Mouse (Mus musculus) urinary bladder, adult 2 months (tissue): ENCODE data around the gene Actr5. TPM values are rescaled to one million over a fixed set of nuclear protein-coding genes. Genes with fewer than 3 reads are reported as not detected.

ENCODE experiments used
- DNase-seq: peaks from one replicate; pipeline ENCODE4 v3.0.0; 2022; ENCODE audit warnings: low spot score
- polyA plus RNA-seq: library from polyadenylated mRNA; depleted of rRNA; stranded (reverse); fragments of >200 nt; gene quantifications from 2 replicates; pipeline ENCODE4 v1.2.3, GENCODE M21; 2012

The Actr5 gene
- polyA plus RNA-seq, 1 experiment = 6.6 TPM

DNA sequence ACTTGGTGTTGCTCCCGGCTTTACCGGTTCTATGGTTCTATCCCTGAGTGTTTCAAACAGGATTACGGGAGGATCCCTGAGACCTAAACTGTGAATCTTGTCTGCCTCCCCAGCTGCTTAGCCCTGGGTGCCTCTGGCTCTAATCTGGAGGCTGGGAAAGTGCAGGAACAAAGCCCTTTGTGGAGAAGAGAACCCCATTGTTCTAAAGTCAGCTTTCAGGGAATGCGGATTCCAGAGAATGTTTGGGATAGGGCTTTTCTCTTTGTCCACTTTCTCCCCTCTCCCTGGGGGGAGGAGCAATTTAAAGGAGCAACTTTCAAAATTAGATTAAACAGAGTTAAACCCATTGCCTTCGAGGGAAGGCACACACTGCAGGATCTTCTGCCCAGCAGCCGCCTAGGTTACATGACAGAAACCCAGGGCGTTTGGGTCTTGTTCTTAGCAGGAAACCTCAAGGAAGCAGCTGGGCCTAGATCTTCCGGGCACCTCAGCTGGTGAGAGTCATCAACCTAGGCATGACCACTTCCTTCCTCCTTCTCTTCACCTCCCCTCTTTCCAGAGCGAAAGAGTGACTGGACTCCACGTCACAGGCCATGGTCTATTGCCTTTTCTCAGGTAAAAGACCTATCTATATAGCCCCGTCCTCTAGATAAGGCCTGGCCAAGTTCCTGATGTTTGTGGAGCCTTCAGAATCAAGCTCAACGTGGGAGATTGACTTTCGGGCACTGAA lies 41.5 kb downstream of the Actr5 start:
- DNase-seq = no peak

DNA sequence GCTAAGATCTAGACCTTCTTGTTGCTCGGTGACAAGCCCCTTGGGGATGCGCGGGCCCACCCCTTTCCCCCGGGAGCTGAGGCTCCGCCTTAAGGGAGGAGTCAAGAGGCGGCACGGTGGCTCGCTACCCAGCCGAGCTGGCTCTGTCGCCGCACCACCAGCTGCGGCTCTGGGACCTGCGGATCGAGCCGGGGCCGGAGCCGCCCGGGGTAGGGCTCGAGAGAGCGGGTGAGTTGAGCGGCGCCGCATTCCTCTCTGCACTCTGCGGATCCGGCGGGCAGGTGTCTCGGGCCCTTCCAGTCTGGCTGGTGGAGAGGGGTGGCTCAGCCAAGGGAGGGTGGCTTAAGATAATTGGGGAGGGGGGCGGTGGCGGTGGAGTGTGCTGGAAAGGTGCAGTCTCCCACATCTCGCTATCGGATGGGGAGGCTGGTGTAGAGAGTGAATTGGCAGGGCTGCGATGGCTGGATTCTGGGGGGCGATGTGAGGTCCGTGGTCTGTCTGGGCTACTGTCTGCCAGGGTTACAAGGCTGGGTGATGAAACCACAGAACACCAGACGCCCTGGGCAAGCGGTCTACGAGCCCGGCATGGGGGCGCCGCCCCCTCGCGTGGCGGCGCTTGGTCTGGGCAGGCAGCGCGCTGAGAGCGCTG lies 42.5 kb downstream of the Actr5 start:
- no peak for DNase-seq

DNA sequence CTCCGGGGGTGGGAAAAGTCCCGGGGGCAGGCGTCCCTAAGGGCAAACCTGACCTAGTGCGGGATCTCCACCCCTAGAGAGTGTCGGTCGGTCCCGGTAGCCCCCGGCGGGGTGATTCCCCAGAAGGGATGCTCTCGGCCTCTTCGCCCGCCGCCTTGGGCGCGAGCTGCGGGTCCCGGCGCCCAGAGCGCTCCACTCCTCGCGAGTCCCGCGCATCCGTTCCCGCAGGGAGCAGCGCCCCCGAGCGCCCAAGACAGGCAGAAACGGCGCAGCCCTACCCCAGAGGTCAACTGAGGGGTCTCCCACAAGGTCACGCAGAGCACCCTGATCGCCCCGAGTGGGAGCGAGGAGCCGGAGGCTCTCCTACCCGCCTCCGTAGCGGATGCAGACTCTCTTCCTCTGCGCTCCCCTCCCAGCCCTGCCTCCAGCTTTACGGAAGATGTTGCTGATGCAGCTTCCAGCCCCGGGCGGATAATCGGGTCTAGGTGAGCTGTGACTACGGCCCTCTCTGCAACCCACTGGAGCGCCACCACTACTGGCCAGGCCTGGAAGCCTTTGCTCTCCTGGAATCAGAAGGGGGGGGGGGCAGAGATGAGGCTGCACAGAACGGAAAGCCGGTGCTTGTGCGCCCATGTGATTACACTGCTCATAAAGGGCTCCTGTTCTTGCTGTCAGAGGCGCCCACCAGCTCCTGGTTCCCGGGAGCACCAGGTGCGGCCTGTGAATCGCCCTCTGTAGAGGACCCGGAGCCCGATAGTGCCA lies 43.2 kb downstream of the Actr5 start:
- no peak for DNase-seq

DNA sequence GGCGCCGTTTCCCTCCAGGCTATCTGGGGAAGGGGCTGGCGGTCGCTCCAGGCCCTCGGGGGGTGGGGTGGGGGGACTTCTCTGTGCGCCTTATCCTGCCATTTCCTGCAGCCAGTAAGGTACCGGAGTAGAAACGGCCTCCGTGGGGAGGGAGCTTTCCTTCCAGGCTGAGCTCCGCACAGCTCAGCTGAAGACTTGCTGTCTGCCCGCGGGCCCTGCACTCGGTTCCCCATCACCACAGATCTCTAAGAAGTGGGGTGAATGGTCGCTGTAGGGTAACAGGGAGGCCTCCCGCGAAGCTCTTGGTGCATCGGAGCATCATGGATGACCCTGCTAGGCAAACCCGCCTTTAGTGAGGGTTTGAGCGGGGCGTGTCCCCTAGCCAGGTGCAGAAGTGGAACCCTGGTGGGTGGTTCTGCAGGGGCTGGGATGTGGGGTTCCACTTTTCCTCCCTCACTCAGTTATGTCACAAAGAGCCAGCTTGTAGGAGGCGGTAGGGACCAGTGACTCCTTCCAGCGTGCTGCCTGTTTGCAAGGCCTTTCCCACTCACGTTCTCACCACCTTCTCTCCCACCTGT lies 43.8 kb downstream of the Actr5 start:
- no peak for DNase-seq

DNA sequence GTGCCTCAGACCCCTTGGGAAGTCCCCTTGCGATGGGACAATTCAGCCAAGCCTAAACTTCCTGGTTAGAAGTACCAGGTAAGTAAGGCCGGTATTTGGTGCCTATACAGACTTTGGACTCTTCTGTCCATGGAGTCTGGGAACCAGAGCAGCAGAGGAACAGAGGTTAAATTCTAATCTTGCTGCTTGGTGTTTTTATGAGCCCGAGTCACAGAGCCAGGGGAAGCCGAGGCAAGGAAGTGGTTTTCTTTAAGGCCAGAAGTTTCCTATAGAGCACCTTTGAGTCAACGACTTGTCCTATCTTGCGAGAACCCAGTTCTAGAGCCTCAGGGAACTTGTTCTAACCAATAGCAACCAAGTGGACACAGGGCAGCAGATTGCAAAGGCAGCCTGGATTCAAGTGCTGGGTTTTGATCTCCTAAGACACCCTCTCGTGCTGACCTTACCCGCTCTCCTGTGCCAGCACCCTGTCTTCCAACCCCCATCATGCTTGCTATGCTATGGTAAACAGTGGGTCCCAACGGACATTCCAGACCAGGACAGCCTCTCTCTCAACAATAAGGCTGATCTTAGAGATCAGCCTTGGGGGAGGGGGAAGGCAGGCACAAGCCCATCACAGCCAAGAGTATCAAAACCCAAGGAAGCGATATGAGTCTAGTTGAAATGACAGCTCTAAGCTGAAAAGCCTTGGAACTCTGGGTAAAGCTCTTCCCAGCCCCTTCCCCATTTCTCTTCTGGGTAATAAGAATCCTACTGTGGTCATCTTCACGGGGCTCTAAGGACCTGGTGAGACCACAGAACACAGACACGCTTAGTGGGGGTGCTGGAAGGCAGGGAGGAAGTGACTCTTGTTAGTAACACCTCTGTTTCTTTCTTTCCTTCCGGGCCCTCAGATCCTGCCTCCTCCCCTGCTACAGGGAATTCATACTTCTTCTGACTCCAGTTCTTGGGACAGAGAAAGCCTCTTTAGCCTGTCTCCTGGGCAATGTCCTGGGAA lies 44.8 kb downstream of the Actr5 start:
- DNase-seq = no peak

DNA sequence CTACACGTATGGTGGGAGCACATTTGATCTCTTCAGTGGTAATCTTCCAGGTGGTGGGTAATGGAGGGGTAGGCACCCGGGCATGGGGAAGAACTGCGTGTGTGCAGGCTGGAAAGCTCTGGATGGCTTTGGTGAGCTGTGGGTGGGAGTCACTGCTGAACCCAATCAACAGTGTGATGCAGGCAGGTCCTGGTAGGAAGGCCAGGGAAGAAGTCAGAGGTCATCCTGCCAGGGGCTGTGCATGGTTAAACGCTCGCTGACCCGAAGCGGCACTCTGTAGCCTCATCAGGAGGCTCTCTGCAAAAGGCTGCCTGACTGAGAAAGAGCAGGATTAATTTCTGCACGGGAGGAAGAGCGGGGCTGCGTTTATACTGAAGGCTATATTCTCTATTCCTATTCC lies 45.9 kb downstream of the Actr5 start:
- no peak for DNase-seq

DNA sequence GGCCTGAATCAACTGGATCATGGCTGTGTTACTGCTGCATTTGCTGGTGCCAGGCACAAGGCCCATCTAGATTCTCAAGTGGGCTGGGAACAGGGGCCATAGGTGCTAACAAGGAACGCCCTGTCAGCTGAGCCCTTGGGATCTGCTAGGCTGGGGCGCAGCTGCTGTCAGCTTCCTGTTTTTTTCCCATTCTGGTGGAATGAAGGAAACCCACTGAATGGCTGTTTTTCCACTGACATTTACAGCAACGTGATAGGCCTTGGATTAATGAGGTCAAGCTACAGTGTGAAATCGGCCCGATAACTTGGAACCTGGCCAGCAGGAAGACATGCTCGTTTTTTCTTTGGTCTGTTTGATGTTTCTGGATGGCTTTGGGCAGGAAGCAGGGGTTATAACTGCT lies 48.1 kb downstream of the Actr5 start:
- no peak for DNase-seq

DNA sequence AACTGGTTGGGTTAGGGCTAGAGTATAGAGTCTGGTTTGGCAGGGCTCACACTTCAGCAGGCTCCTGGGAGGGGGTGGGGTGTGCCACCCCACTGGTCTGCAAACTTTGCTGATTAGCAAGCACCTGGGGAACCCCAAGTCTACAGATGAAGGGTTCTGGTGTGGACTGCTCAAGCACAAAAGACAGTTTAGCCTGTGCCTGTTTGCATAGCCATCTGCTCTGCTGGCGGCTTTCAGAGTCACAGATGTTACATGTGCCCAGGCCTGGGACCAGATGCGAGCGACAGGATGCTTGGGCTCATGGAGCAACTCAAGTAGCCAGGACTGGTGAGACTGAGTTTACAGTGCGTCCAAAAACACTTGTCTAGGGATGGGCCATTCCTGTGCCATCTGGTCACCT lies 48.8 kb downstream of the Actr5 start:
- DNase-seq = no peak

DNA sequence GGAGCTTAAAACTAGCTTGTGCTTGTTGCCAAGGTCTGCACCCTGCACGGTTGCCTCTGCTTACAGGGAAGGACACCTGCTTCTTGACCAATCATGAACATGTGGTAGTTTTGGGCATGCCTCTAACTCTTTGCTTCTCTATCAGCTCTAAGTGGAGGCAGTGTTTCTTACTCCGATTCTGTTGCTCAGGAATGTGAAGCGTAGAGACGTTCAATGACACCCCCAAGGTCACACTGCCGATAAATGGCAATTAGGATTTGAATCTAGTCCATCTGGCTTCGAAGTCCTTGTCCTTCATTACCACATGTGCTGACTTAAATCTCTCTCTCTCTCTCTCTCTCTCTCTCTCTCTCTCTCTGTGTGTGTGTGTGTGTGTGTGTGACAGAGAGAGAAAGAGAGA lies 49.4 kb downstream of the Actr5 start:
- DNase-seq = no peak

DNA sequence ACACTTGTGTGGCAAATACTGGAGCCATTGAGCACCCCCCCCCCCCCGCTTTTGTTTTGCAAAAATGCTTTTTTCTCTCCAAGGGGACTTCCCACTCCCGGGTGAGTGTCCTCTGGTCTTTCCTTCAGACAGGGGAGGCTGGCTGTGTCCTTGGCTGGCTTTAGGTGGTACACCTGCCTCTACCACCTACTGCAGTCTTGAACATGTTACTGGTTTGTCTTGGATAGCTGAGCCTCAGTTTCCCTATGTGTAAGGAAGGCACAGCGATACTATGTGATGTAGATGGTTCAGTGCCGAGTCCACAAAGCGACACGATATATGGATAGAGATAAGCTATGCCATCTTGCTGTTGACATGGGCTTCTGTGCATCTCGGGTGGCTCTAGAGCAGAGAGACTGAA lies 50.1 kb downstream of the Actr5 start:
- no peak for DNase-seq

DNA sequence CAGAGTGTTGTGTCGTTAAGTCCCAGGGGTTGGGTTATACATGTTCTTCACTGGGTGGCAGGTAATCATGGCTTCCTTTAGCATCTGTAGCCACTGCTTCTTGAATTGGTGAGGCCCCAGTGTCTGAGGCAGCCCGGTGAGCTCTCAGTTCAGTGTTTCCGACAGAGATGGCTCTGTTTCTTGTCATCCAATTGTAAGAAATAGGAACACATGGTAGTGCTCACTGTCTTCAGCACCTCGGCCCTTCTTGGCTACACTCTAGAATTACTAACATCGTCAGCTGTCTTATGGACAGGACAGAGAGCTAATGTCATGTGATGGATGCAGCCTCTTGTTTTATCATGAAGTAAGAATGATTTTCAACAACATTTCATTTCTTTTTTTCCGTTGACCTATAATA lies 50.5 kb downstream of the Actr5 start:
- DNase-seq = no peak

DNA sequence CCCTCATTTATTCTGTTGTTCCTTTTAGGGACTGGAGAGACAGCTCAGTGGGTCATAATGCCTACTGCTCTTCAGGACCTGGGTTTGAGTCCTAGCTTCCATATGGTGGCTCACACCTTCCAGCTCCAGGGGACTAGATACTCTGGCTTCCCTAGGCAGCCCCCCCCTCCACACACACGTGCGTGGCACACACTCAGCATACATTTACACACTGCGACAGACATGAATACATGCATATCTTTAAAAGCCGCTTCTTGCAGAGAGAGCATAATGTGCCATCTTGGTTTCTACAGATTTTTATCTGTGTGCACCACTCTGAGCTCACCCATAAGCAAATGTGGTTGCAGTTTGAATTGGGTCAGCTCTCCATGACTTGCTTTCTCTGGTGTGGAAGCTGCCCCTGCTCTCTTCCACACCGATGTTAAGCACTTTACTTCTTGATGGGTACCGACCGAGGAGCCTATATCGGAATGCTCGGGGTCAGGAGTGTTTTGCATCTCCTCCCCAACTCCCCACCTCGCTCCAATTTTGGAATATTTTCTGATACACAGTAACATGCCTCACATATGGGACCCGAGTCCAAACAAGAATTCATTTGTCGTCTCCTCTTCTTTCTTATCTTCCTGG lies 51.3 kb downstream of the Actr5 start:
- DNase-seq = no peak

DNA sequence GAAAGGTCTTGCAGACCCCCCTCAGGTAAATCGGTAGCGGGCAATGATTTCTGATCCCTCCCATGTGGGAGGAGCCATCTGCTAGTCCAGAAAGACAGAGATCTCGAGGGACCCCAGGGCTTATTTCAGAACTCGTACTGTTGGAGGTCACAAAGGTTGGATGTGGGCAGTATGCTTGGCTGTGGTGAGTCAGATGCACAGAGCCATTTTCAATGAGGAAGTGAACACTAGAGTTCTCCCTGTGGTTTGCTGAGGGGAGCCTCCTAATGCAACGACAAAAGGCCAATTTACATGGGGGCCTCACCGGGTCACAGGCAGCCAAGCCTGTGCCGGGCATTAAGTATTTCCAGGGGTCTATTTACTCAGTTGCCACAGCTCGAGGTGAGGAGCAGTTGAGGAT lies 53.3 kb downstream of the Actr5 start:
- DNase-seq = no peak

DNA sequence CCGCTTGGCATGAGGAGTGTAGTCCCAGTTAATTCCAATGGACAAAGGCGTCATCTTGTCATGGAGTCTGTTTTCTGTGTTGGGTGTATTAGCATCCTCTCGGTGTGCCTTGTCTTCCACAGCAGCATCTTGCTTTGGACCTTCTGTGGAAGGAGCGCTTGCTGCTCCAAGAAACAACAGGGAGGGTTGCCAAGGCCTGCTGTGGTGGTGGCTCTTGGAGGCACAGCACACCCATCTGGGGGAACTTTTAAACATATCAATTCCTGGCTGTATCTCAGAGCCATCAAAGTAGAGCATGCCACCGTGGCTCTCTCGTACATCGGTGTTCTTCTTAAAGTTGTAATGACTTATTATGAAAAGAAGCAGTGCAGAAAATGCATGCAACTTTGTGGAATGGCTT lies 54.4 kb downstream of the Actr5 start:
- DNase-seq = no peak

DNA sequence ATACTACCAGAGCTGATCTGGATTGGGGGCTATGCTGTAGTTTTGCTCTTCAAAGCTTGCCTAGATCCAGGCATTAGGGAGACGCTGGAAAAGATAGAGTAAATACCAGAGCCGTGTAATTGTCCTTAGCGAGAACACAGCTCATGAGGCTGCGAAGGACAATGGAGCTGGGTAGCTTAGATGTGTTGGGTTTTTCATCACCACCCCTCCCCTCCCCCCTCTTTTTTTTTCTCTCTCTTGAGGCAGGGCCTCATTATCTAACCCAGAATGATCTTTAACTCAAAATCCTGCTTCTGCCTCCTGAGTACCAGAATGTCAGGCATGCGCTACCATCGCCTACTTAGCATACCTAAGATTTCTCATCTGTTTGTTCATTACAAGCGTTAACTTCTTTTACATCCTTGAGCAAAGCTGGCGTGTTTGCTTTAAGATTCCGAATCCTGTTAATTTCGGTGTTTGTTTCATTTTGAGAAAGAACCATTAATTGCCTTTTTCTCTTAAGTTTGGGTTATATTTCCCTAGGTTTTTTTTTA lies 55.7 kb downstream of the Actr5 start:
- DNase-seq = no peak

DNA sequence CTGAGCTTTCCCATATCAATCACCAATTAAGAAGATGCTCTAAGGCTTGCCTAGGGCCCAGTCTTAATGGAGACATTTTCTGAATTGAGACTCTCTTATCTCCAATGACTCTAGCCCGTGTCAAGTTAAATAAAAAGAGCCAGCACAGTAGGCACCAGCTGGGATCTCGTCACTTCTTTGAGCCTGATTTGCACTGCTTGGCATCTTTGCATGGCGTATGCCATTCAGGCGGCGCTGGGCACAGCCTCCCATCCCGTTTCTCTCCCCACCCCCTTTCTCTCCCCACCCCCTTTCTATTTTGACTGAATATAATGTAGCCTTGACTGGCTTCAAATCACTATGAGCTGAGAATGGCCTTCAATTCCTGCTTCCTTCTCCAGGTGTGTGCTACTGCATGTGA lies 57.0 kb downstream of the Actr5 start:
- no peak for DNase-seq

DNA sequence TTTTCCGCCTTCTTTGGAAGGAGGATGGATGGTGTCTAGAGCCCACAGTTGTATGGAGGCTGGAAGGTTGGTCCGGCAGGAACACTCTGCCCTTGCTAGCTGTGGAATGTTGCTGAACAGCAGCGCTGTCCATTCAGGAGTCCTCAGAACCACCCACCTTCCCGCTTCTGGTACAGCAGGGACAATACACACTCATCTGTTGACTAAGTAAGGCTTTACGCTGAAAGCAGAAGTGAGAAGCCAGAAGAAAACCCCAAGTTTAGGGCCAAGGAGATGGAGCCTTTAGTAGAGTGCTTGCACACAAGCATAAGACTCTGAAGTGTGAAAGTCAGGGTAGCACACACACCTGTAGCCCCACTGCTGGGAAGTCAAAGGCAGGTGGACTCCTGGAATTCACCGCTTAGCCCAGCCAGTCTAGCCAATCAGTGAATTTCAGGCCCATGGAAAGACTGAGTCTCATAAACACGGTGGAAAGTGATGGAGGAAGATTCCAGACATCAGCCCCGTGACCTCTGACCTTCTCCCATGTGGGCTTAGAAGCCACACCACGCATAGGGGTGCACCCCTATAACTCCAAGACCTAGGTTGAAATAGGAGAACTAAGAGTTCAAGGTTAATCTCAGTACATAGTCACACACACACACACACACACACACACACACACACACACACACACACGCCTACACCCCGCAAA lies 57.8 kb downstream of the Actr5 start:
- no peak for DNase-seq

DNA sequence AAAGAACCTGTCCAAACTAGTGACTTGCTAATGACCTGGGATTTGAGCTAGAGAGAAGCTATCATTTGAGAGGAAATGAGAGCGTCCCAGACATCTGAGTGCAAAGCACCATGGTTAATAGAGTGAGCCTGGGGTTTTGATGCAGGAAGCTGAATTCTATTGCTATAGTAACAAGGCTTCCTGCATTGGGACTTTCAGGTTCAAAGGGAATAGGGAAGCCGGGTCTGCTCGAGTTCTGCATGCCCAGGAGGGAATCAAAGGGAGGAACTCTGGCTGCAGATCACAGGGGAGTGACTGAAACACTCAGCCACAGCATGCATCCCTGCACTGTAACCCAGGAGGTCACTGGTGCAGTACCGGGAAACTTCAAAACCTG lies 58.3 kb downstream of the Actr5 start:
- no peak for DNase-seq

DNA sequence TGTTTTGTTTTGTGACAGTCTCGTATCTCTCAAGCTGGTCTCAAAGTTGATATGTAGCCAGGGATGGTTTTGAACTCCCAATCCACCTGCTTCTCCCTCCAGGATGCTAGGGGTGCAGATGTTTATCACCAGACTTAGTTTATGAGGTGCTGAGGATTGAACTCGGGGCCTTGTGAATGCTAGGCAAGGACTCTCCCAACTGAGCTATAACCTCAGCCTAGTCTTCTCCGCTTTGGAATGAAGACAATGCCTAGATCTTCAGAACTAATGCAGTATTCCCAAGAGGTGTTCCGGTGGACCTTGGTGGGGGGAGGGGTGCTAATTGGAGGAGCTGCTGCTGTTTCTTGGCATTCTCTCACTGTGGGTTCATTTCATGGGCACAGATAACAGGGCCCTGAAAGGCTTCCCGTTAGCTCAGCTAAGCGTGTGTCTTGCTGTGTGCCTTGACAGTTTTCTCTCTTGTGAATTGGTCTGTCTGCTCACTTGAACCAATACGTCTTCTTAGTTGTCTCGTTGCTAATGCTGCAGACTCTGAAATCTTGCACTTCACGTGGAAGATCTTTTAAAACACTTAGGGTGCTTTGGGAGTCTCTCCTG lies 59.7 kb downstream of the Actr5 start:
- no peak for DNase-seq

DNA sequence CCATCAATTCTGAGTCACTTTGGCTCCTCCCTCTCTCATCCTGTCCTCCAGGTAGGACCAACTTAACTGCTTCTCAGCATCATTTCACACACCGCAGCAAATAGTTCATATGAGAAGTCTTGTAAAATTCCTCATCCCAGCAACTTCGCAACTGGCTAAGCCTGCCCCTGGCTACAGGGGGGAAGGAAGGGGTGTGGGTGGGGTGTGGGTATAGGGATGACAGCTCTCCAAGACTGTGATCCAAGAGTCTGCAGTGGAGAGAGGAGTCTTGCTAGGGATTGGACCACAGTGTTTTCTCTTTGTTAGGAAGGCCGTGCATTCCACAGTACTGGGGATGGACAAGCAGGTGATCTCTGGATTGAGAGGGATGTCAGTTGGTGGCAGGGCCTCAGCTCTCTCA lies 60.2 kb downstream of the Actr5 start:
- no peak for DNase-seq
